Mouse (Mus musculus) stomach, embryonic 15.5 days (tissue): ENCODE measurements around the gene Grpel1. TPM values are rescaled to one million over a fixed set of nuclear protein-coding genes. Genes with fewer than 3 reads are reported as not detected.

Source experiments
- ATAC-seq: fragments of 200-750 bp; cut with Nextera tagmentation; 2 replicates; pipeline ENCODE4 v1.8.0; 2017; ENCODE audit warnings: low read depth, moderate number of reproducible peaks, moderate TSS enrichment; ENCODE audit not compliant: insufficient read depth, low FRiP score
- H3K27ac ChIP-seq: fragments of 300-500 bp; sonication (generic); 2 replicates; pipeline ENCODE4 v1.5.1; 2015; ENCODE audit warnings: mild to moderate bottlenecking, inconsistent platforms
- H3K27me3 ChIP-seq: fragments of 300-500 bp; sonication (generic); replicated peaks from 2 replicates; pipeline ENCODE4 v1.6.1; 2015; ENCODE audit warnings: inconsistent platforms
- H3K36me3 ChIP-seq: fragments of 300-500 bp; sonication (generic); 2 replicates; pipeline ENCODE4 v1.6.1; 2015; ENCODE audit warnings: inconsistent platforms
- H3K4me1 ChIP-seq: fragments of 300-500 bp; sonication (generic); 2 replicates; pipeline ENCODE4 v1.6.1; 2015; ENCODE audit warnings: inconsistent platforms
- H3K4me2 ChIP-seq: fragments of 300-500 bp; sonication (generic); 2 replicates; pipeline ENCODE4 v1.6.1; 2015; ENCODE audit warnings: mild to moderate bottlenecking, inconsistent platforms
- H3K4me3 ChIP-seq: fragments of 300-500 bp; sonication (generic); replicated peaks from 2 replicates; pipeline ENCODE4 v1.5.1; 2015; ENCODE audit warnings: inconsistent platforms
- H3K9ac ChIP-seq: fragments of 300-500 bp; sonication (generic); 2 replicates; pipeline ENCODE4 v1.6.1; 2015; ENCODE audit warnings: inconsistent platforms
- H3K9me3 ChIP-seq: fragments of 300-500 bp; sonication (generic); 2 replicates; pipeline ENCODE4 v1.6.1; 2016; ENCODE audit warnings: inconsistent platforms
- WGBS: fragments of 180-500 bp; shearing (Covaris S2); methylation state at CpG from one replicate; pipeline ENCODE4 v1.1.7; 2015; 5-methylcytosine and 5-hydroxymethylcytosine counted together
- polyA plus RNA-seq: library from polyadenylated mRNA; unstranded; fragments of >200 nt; fragmentation: Nextera tagmentation; extraction: Ambion mirVana; gene quantifications from 2 replicates; pipeline ENCODE4 v1.2.1, GENCODE M21; 2015

Grpel1 gene
- polyA plus RNA-seq, 1 experiment from 2014 or later = 57.1 TPM

DNA sequence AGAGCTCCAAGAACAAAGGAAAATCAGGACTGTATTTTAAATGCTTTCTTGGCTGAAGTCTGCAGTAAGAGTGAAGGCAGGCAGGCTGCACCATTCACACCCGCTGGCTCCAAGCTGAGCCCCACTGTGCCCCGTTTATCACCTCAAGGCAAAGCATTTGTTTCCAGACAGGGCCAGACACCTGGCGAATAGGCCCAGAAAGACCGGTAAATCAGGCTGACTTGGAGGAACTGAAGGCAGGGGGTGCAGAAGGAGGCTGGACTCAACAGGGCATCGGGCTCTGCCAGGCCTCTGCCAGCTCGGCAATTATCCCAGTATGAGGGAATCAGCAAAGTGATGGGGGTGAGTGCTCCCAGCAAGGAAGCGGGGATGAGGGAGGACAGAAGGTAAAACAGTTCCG, 19.8 kb upstream of the Grpel1 start:
- ATAC-seq = no peak
- Histone ChIP-seq H3K4me1 (0 out of 2 replicates have a peak, but pooled peaks cover 4% of the 10 kb centered on the region), H3K9ac (no peak overlapping the region), H3K27ac (no peak overlapping the region), H3K4me3 (no peak overlapping the region), H3K27me3 (no peaks in the 10 kb centered on the region; the same call in 1 of the 2 replicates), H3K36me3 (no peaks in the 10 kb centered on the region), H3K9me3 (no peaks in the 10 kb centered on the region), H3K4me2 (no peak overlapping the region)
- 24% methylated on average over 8 of the region's 8 CpGs for WGBS

DNA sequence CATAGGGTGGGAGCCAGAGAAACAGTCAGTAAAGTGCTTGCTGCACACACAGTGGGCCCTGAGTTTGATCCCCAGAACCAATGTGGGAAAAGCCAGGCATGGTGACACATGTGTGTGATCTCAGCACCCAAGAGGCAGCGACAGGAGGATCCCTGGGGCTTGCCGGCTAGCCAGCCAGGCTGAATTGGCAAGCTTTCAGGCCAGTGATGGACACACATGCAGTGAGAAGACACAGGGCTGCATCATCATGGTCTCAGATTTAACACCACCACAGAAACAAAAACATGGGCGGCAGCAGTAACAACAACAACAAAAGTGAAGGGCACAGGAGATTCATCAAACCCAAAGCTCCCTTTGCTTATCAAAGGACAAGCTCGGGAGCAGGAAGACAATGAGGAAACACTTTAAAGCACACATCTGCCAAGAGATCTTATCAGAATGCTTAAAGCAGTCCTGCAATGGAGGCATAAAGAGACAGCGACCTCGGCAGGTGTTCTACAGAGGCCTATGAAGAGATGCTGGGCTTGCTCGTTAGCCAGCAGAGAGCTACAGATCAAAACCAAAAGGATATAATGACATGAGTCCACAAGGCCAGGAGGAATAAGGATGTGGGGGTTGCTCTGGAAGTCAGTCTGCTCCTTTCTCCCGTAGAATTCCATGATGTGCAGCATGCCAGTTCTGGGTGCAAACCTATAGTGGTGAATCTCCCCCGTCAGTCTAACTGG, 18.5 kb upstream of the Grpel1 start:
- ATAC-seq = no peak
- WGBS = 38% methylated on average over 9 of the region's 9 CpGs
- H3K4me2 ChIP-seq = no peak overlapping the region
- no peak overlapping the region for H3K27ac ChIP-seq
- no peak overlapping the region for H3K9ac ChIP-seq
- H3K36me3 ChIP-seq = no peaks in the 10 kb centered on the region
- no peak overlapping the region for H3K4me3 ChIP-seq
- H3K4me1 ChIP-seq = 0 out of 2 replicates have a peak, but pooled peaks cover 4% of the 10 kb centered on the region
- H3K27me3 ChIP-seq = no peaks in the 10 kb centered on the region; the same call in 1 of the 2 replicates
- H3K9me3 ChIP-seq = no peaks in the 10 kb centered on the region

DNA sequence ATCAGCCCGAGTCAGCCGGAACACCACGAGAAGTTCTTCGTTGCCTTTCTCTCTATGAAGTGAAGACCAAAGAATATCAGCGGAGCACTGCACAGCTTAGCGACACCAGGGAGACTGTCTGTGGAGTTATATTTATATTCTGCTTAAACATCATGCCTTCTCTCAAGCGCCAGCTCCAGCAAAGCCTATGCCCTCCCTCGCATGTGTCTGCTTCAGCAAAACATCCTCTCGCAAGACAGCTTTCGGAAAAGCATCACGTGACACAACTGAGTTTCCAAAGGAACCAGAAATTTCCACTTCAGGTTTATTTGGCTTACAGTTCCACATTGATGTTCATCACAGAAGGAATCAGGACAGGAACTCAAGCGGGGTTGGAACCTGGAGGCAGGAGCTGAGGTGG, 16.9 kb upstream of the Grpel1 start:
- H3K4me2 ChIP-seq = no peak overlapping the region
- no peak overlapping the region for H3K4me3 ChIP-seq
- 90% methylated on average over 12 of the region's 12 CpGs for WGBS
- H3K9me3 ChIP-seq = no peaks in the 10 kb centered on the region
- no peak overlapping the region for H3K27ac ChIP-seq
- H3K36me3 ChIP-seq = no peaks in the 10 kb centered on the region
- ATAC-seq = no peak
- no peak overlapping the region for H3K9ac ChIP-seq
- H3K4me1 ChIP-seq = 0 out of 2 replicates have a peak, but pooled peaks cover 4% of the 10 kb centered on the region
- no peaks in the 10 kb centered on the region; the same call in 1 of the 2 replicates for H3K27me3 ChIP-seq

DNA sequence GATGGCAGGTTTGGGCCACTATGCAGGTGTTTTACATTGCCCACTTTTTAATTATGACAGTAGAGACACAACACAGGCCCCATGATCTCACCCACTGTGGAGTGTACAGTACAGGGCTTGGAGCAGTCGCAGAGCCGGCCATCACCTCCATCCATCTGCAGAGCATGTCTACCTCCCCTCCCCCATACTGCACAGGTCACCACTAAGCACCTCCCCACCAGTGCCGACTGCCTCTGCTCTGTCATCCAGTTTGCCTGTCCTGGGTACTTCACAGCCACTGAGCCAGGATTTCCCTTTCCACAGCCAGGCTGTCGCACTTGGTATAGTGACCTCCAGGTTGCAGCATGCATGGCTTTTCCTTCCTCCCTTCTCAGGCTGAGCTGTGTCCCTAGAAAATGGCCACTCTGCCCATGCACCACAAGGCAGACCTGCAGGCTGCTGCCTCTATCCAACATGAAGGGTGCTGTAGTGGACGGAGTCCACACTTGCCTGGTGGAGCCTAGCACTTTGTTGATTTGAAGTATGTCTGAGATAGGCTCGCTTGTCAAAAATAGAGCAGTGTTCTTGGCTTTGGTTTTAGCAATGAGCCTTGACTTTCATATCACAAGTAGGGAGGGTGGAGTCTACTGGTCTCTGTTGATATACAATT, 15.0 kb upstream of the Grpel1 start:
- 63% methylated on average over 6 of the region's 6 CpGs for WGBS
- Histone ChIP-seq H3K4me2 (no peak overlapping the region), H3K4me3 (no peak overlapping the region), H3K9ac (no peak overlapping the region), H3K27ac (no peak overlapping the region), H3K36me3 (no peaks in the 10 kb centered on the region), H3K27me3 (no peaks in the 10 kb centered on the region; the same call in 1 of the 2 replicates), H3K9me3 (no peaks in the 10 kb centered on the region), H3K4me1 (0 out of 2 replicates have a peak, but pooled peaks cover 4% of the 10 kb centered on the region)
- ATAC-seq = no peak

GRCm38 (mm10) chr5:36451119-36451518, 13.7 kb upstream of the Grpel1 start:
- no peak overlapping the region for H3K4me3 ChIP-seq

GRCm38 (mm10) chr5:36451872-36452389, 12.9 kb upstream of the Grpel1 start:
- H3K27me3 ChIP-seq = no peaks in the 10 kb centered on the region
- no peaks in the 10 kb centered on the region for H3K36me3 ChIP-seq
- no peaks in the 10 kb centered on the region for H3K9me3 ChIP-seq
- H3K9ac ChIP-seq = no peak overlapping the region
- WGBS = 65% methylated on average over 10 of the region's 10 CpGs
- ATAC-seq = no peak
- H3K27ac ChIP-seq = no peak overlapping the region
- H3K4me1 ChIP-seq = no peaks in the 10 kb centered on the region
- H3K4me2 ChIP-seq = no peak overlapping the region
- H3K4me3 ChIP-seq = no peak overlapping the region

More at GRCm38 (mm10) chr5:36451119-36451518, 13.7 kb upstream of the Grpel1 start:
- Histone ChIP-seq H3K27ac (no peak overlapping the region), H3K36me3 (no peaks in the 10 kb centered on the region), H3K9me3 (no peaks in the 10 kb centered on the region), H3K4me2 (no peak overlapping the region), H3K4me1 (no peaks in the 10 kb centered on the region), H3K27me3 (no peaks in the 10 kb centered on the region), H3K9ac (no peak overlapping the region)
- 20% methylated on average over 10 of the region's 10 CpGs for WGBS
- no peak for ATAC-seq

DNA sequence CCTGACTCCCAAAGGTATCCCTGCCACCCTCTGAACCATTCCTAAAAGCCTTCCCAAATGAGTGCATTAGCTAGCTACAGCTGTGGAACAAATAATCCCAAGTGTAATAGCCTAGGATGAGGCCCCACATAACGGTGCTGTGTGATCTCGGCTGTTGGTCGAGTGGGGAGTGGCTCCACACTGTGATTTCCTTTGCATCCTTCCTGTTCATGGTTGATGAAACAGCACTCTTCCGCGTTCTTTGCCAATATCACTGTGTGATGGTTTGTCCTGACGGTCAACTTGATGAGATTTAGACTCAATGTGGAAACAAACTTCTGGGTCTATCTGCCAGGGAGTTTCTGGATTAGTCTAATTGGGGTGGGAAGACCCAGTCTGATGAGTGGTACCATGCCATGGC, 12.0 kb upstream of the Grpel1 start:
- H3K9ac ChIP-seq = no peak overlapping the region
- ATAC-seq = no peak
- no peak overlapping the region for H3K4me3 ChIP-seq
- no peaks in the 10 kb centered on the region for H3K9me3 ChIP-seq
- H3K4me1 ChIP-seq = no peaks in the 10 kb centered on the region
- no peaks in the 10 kb centered on the region for H3K36me3 ChIP-seq
- H3K27me3 ChIP-seq = no peaks in the 10 kb centered on the region
- no peak overlapping the region for H3K4me2 ChIP-seq
- H3K27ac ChIP-seq = no peak overlapping the region
- WGBS = 78% methylated on average over 6 of the region's 6 CpGs

- 70% methylated on average over 4 of the region's 4 CpGs for WGBS
- H3K9me3 ChIP-seq = no peaks in the 10 kb centered on the region
- no peak overlapping the region for H3K4me2 ChIP-seq
- no peaks in the 10 kb centered on the region for H3K27me3 ChIP-seq
- H3K36me3 ChIP-seq = no peaks in the 10 kb centered on the region
- H3K9ac ChIP-seq = no peak overlapping the region
- H3K4me1 ChIP-seq = no peaks in the 10 kb centered on the region
- H3K27ac ChIP-seq = no peak overlapping the region
- ATAC-seq = no peak
- H3K4me3 ChIP-seq = no peak overlapping the region
Measured at GRCm38 (mm10) chr5:36457706-36458105, 7.1 kb upstream of the Grpel1 start.

- Histone ChIP-seq H3K9ac (no peak overlapping the region), H3K4me1 (peaks cover 3% of the 10 kb centered on the region; the same call in 1 of the 2 replicates), H3K27me3 (no peaks in the 10 kb centered on the region), H3K9me3 (no peaks in the 10 kb centered on the region), H3K27ac (no peak overlapping the region), H3K4me2 (no peak overlapping the region), H3K36me3 (no peaks in the 10 kb centered on the region), H3K4me3 (no peak overlapping the region)
- WGBS = 16% methylated on average over 4 of the region's 4 CpGs
- no peak for ATAC-seq
Measured at GRCm38 (mm10) chr5:36458926-36459325, 5.9 kb upstream of the Grpel1 start.

- Histone ChIP-seq H3K9ac (no peak overlapping the region), H3K27ac (no peak overlapping the region), H3K4me3 (no peak overlapping the region), H3K9me3 (no peaks in the 10 kb centered on the region), H3K4me1 (peaks cover 7% of the 10 kb centered on the region; the same call in 1 of the 2 replicates), H3K36me3 (no peaks in the 10 kb centered on the region), H3K27me3 (no peaks in the 10 kb centered on the region), H3K4me2 (no peak overlapping the region)
- WGBS = 80% methylated on average over 2 of the region's 2 CpGs
- no peak for ATAC-seq
Measured at GRCm38 (mm10) chr5:36460712-36461111, 4.1 kb upstream of the Grpel1 start.

GRCm38 (mm10) chr5:36461231-36461630, 3.6 kb upstream of the Grpel1 start:
- 60% methylated on average over 2 of the region's 2 CpGs for WGBS
- no peaks in the 10 kb centered on the region for H3K27me3 ChIP-seq

DNA sequence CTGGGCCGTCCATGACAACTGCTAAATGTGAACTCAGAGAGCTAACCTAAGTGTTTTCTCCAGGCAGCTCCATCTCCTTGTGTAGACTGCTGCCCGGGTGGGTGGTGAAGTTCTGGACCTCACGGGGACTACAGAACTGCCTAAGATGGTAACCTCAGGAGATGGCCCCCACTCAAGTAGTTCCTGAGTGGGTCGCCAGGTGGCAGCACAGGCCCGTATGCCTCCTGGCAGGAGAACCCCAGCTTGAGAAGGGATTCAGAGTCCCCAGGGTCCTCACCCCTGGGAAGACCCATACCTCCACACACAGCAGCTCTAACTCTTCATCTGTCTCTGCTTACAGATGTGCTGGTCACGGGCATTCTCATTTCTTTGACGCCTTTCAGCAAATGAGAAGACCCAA, 2.0 kb upstream of the Grpel1 start:
- WGBS = 19% methylated on average over 7 of the region's 7 CpGs

More at GRCm38 (mm10) chr5:36461231-36461630, 3.6 kb upstream of the Grpel1 start:
- Histone ChIP-seq H3K4me1 (peaks cover 12% of the 10 kb centered on the region; the same call in 1 of the 2 replicates), H3K36me3 (no peaks in the 10 kb centered on the region), H3K27ac (no peak overlapping the region), H3K4me3 (no peak overlapping the region), H3K9ac (no peak overlapping the region), H3K9me3 (no peaks in the 10 kb centered on the region), H3K4me2 (no peak overlapping the region)
- no peak for ATAC-seq

More for the DNA sequence above, 2.0 kb upstream of the Grpel1 start:
- Histone ChIP-seq H3K9me3 (no peaks in the 10 kb centered on the region), H3K27me3 (no peaks in the 10 kb centered on the region), H3K27ac (no peak overlapping the region), H3K9ac (no peak overlapping the region), H3K4me1 (peaks cover 13% of the 10 kb centered on the region; the same call in 1 of the 2 replicates), H3K36me3 (no peaks in the 10 kb centered on the region), H3K4me2 (no peak overlapping the region), H3K4me3 (no peak overlapping the region)
- no peak for ATAC-seq
